Mouse (Mus musculus) spleen, postnatal 10 days (tissue): ENCODE results near the gene Serinc4.
A peak's percentile ranks its signal among the peaks of the same experiment; 100 is the strongest.

Source experiments
- DNase-seq, 2 experiments: peaks; one replicate each; pipeline ENCODE4 v3.0.0; 2021 to 2022; ENCODE audit warnings: low spot score in 2 of 2

The Serinc4 gene

GRCm38 (mm10) chr2:121396624-121397023 lies 60.0 kb downstream of the Serinc4 start:
- peak; percentile 75 to 90 for DNase-seq
